Mouse (Mus musculus) limb, embryonic 12.5 days (tissue): Measurements from ENCODE around the gene Sgcg. TPM values are rescaled to one million over a fixed set of nuclear protein-coding genes. Genes with fewer than 3 reads are reported as not detected.

Experiments used
- ATAC-seq: fragments of 200-750 bp; cut with Nextera tagmentation; 2 replicates; pipeline ENCODE4 v1.8.0; 2017; ENCODE audit warnings: low read depth, moderate TSS enrichment; ENCODE audit not compliant: insufficient number of reproducible peaks, insufficient read depth, low FRiP score, low TSS enrichment
- H3K27ac ChIP-seq: fragments of 300-500 bp; sonication (generic); 2 replicates; pipeline ENCODE4 v1.5.1; 2016; ENCODE audit warnings: mild to moderate bottlenecking, moderate library complexity
- H3K27me3 ChIP-seq: fragments of 300-500 bp; sonication (generic); 2 replicates; pipeline ENCODE4 v1.6.1; 2016; ENCODE audit warnings: mild to moderate bottlenecking, moderate library complexity
- H3K36me3 ChIP-seq: fragments of 300-500 bp; sonication (generic); 2 replicates; pipeline ENCODE4 v1.6.1; 2016; ENCODE audit warnings: mild to moderate bottlenecking, moderate library complexity
- H3K4me1 ChIP-seq: fragments of 300-500 bp; sonication (generic); replicated peaks from 2 replicates; pipeline ENCODE4 v1.6.1; 2016
- H3K4me2 ChIP-seq: fragments of 300-500 bp; sonication (generic); 2 replicates; pipeline ENCODE4 v1.6.1; 2016; ENCODE audit warnings: mild to moderate bottlenecking, moderate library complexity
- H3K4me3 ChIP-seq: fragments of 300-500 bp; sonication (generic); replicated peaks from 2 replicates; pipeline ENCODE4 v1.5.1; 2016; ENCODE audit warnings: mild to moderate bottlenecking
- H3K9ac ChIP-seq: fragments of 300-500 bp; sonication (generic); replicated peaks from 2 replicates; pipeline ENCODE4 v1.6.1; 2016; ENCODE audit warnings: mild to moderate bottlenecking, moderate library complexity
- H3K9me3 ChIP-seq: fragments of 300-500 bp; sonication (generic); 2 replicates; pipeline ENCODE4 v1.6.1; 2016; ENCODE audit warnings: mild to moderate bottlenecking, moderate library complexity
- WGBS: fragments of 180-500 bp; shearing (Covaris S2); methylation state at CpG from one replicate; pipeline ENCODE4 v1.1.7; 2016; 5-methylcytosine and 5-hydroxymethylcytosine counted together
- polyA plus RNA-seq: library from polyadenylated mRNA; unstranded; fragments of >200 nt; fragmentation: Nextera tagmentation; extraction: Ambion mirVana; gene quantifications from 2 replicates; pipeline ENCODE4 v1.2.1, GENCODE M21; 2016

Gene Sgcg
- polyA plus RNA-seq, 1 experiment from 2014 or later, result 6.1 TPM

- no peak for ATAC-seq
These were observed 28.1 kb downstream of the Sgcg start for GRCm38 (mm10) chr14:61230179-61230578.

GRCm38 (mm10) chr14:61229763-61230162 lies 28.5 kb downstream of the Sgcg start:
- no peaks in the 10 kb centered on the region for H3K27me3 ChIP-seq
- no peak overlapping the region for H3K27ac ChIP-seq
- H3K36me3 ChIP-seq, result no peaks in the 10 kb centered on the region
- 89% methylated on average over 5 of the region's 5 CpGs for WGBS
- H3K9ac ChIP-seq, result no peak overlapping the region
- ATAC-seq, result no peak
- no peak overlapping the region for H3K4me3 ChIP-seq
- no peaks in the 10 kb centered on the region for H3K9me3 ChIP-seq
- no peak overlapping the region for H3K4me2 ChIP-seq
- H3K4me1 ChIP-seq, result no peaks in the 10 kb centered on the region

More at GRCm38 (mm10) chr14:61230179-61230578, 28.1 kb downstream of the Sgcg start:
- Histone ChIP-seq H3K27me3 (no peaks in the 10 kb centered on the region), H3K4me2 (no peak overlapping the region), H3K9ac (no peak overlapping the region), H3K36me3 (no peaks in the 10 kb centered on the region), H3K27ac (no peak overlapping the region), H3K4me3 (no peak overlapping the region), H3K9me3 (no peaks in the 10 kb centered on the region), H3K4me1 (no peaks in the 10 kb centered on the region)
- WGBS, result 95% methylated on average over 4 of the region's 4 CpGs

GRCm38 (mm10) chr14:61226151-61226550 lies 32.1 kb downstream of the Sgcg start:
- Histone ChIP-seq H3K9ac (no peak overlapping the region), H3K36me3 (no peaks in the 10 kb centered on the region), H3K9me3 (no peaks in the 10 kb centered on the region), H3K4me2 (no peak overlapping the region), H3K27ac (no peak overlapping the region), H3K4me3 (no peak overlapping the region), H3K4me1 (peaks cover 12% of the 10 kb centered on the region), H3K27me3 (no peaks in the 10 kb centered on the region)
- 70% methylated on average over 1 of the region's 1 CpGs for WGBS
- no peak for ATAC-seq

GRCm38 (mm10) chr14:61224387-61225077 lies 33.8 kb downstream of the Sgcg start:
- ATAC-seq, result no peak

GRCm38 (mm10) chr14:61223740-61224139 lies 34.5 kb downstream of the Sgcg start:
- Histone ChIP-seq H3K27ac (no peak overlapping the region), H3K36me3 (no peaks in the 10 kb centered on the region), H3K4me2 (no peak overlapping the region), H3K4me1 (peaks cover 12% of the 10 kb centered on the region), H3K9ac (no peak overlapping the region), H3K27me3 (no peaks in the 10 kb centered on the region), H3K4me3 (no peak overlapping the region), H3K9me3 (no peaks in the 10 kb centered on the region)
- ATAC-seq, result no peak
- 38% methylated on average over 4 of the region's 4 CpGs for WGBS

More at GRCm38 (mm10) chr14:61224387-61225077, 33.8 kb downstream of the Sgcg start:
- Histone ChIP-seq H3K4me3 (no peak overlapping the region), H3K4me2 (no peak overlapping the region), H3K36me3 (no peaks in the 10 kb centered on the region), H3K27ac (no peak overlapping the region), H3K9me3 (no peaks in the 10 kb centered on the region), H3K9ac (no peak overlapping the region), H3K4me1 (peaks cover 12% of the 10 kb centered on the region), H3K27me3 (no peaks in the 10 kb centered on the region)
- WGBS, result 84% methylated on average over 5 of the region's 5 CpGs

- ATAC-seq, result no peak
- H3K4me3 ChIP-seq, result no peak overlapping the region
- no peaks in the 10 kb centered on the region for H3K36me3 ChIP-seq
- no peak overlapping the region for H3K27ac ChIP-seq
- no peak overlapping the region for H3K9ac ChIP-seq
- H3K4me1 ChIP-seq, result peaks cover 12% of the 10 kb centered on the region
- no peaks in the 10 kb centered on the region for H3K9me3 ChIP-seq
- no peaks in the 10 kb centered on the region for H3K27me3 ChIP-seq
- H3K4me2 ChIP-seq, result no peak overlapping the region
- WGBS, result 9% methylated on average over 6 of the region's 6 CpGs
These were observed 35.8 kb downstream of the Sgcg start for GRCm38 (mm10) chr14:61222506-61222905.

- Histone ChIP-seq H3K27ac (no peak overlapping the region), H3K9me3 (no peaks in the 10 kb centered on the region), H3K36me3 (no peaks in the 10 kb centered on the region), H3K4me3 (no peak overlapping the region), H3K9ac (no peak overlapping the region), H3K4me2 (no peak overlapping the region), H3K27me3 (no peaks in the 10 kb centered on the region), H3K4me1 (peaks cover 12% of the 10 kb centered on the region)
- no peak for ATAC-seq
- WGBS, result 44% methylated on average over 5 of the region's 5 CpGs
These were observed 37.1 kb downstream of the Sgcg start for GRCm38 (mm10) chr14:61221166-61221565.

- no peak overlapping the region for H3K4me2 ChIP-seq
- H3K9ac ChIP-seq, result no peak overlapping the region
- no peak for ATAC-seq
- no peaks in the 10 kb centered on the region for H3K27me3 ChIP-seq
- H3K27ac ChIP-seq, result no peak overlapping the region
- no peaks in the 10 kb centered on the region for H3K4me1 ChIP-seq
- WGBS, result 96% methylated on average over 6 of the region's 6 CpGs
- H3K36me3 ChIP-seq, result peaks cover 54% of the 10 kb centered on the region
- 0 out of 2 replicates have a peak, but pooled peaks cover 3% of the 10 kb centered on the region for H3K9me3 ChIP-seq
- H3K4me3 ChIP-seq, result no peak overlapping the region
These were observed 46.5 kb downstream of the Sgcg start for GRCm38 (mm10) chr14:61211754-61212153.

- Histone ChIP-seq H3K36me3 (peaks cover 70% of the 10 kb centered on the region), H3K4me3 (no peak overlapping the region), H3K9me3 (0 out of 2 replicates have a peak, but pooled peaks cover 3% of the 10 kb centered on the region), H3K27ac (no peak overlapping the region), H3K4me1 (no peaks in the 10 kb centered on the region), H3K27me3 (no peaks in the 10 kb centered on the region), H3K4me2 (no peak overlapping the region), H3K9ac (no peak overlapping the region)
- ATAC-seq, result no peak
- 93% methylated on average over 5 of the region's 5 CpGs for WGBS
These were observed 48.2 kb downstream of the Sgcg start for GRCm38 (mm10) chr14:61210111-61210510.

GRCm38 (mm10) chr14:61194416-61194815 lies 63.9 kb downstream of the Sgcg start:
- H3K9me3 ChIP-seq, result peaks cover 3% of the 10 kb centered on the region; the same call in 1 of the 2 replicates
- WGBS, result 91% methylated on average over 4 of the region's 4 CpGs

GRCm38 (mm10) chr14:61192326-61192725 lies 66.0 kb downstream of the Sgcg start:
- no peak overlapping the region for H3K4me3 ChIP-seq
- WGBS, result 84% methylated on average over 10 of the region's 10 CpGs
- H3K27ac ChIP-seq, result no peak overlapping the region
- H3K9ac ChIP-seq, result no peak overlapping the region
- H3K9me3 ChIP-seq, result no peaks in the 10 kb centered on the region
- H3K27me3 ChIP-seq, result no peaks in the 10 kb centered on the region
- ATAC-seq, result no peak
- H3K4me1 ChIP-seq, result no peaks in the 10 kb centered on the region
- peaks cover 57% of the 10 kb centered on the region for H3K36me3 ChIP-seq
- no peak overlapping the region for H3K4me2 ChIP-seq

More at GRCm38 (mm10) chr14:61194416-61194815, 63.9 kb downstream of the Sgcg start:
- no peak for ATAC-seq
- Histone ChIP-seq H3K36me3 (peaks cover 62% of the 10 kb centered on the region), H3K27ac (no peak overlapping the region), H3K27me3 (no peaks in the 10 kb centered on the region), H3K9ac (no peak overlapping the region), H3K4me2 (no peak overlapping the region), H3K4me1 (no peaks in the 10 kb centered on the region), H3K4me3 (no peak overlapping the region)

GRCm38 (mm10) chr14:61191904-61192303 lies 66.4 kb downstream of the Sgcg start:
- no peak for ATAC-seq
- Histone ChIP-seq H3K27ac (no peak overlapping the region), H3K27me3 (no peaks in the 10 kb centered on the region), H3K36me3 (peaks cover 53% of the 10 kb centered on the region), H3K4me1 (no peaks in the 10 kb centered on the region), H3K9me3 (no peaks in the 10 kb centered on the region), H3K9ac (no peak overlapping the region), H3K4me2 (no peak overlapping the region), H3K4me3 (no peak overlapping the region)
- WGBS, result 87% methylated on average over 7 of the region's 7 CpGs
